Mouse (Mus musculus) forelimb bud, embryonic 11.5 days (tissue): Measurements from ENCODE around the gene Cbx4.
A peak's percentile ranks its signal among the peaks of the same experiment; 100 is the strongest.

ENCODE experiments used
- DNase-seq: peaks from one replicate; pipeline ENCODE4 v3.0.0-alpha.2; 2012; ENCODE audit warnings: low read depth, low spot score

The Cbx4 gene

DNA sequence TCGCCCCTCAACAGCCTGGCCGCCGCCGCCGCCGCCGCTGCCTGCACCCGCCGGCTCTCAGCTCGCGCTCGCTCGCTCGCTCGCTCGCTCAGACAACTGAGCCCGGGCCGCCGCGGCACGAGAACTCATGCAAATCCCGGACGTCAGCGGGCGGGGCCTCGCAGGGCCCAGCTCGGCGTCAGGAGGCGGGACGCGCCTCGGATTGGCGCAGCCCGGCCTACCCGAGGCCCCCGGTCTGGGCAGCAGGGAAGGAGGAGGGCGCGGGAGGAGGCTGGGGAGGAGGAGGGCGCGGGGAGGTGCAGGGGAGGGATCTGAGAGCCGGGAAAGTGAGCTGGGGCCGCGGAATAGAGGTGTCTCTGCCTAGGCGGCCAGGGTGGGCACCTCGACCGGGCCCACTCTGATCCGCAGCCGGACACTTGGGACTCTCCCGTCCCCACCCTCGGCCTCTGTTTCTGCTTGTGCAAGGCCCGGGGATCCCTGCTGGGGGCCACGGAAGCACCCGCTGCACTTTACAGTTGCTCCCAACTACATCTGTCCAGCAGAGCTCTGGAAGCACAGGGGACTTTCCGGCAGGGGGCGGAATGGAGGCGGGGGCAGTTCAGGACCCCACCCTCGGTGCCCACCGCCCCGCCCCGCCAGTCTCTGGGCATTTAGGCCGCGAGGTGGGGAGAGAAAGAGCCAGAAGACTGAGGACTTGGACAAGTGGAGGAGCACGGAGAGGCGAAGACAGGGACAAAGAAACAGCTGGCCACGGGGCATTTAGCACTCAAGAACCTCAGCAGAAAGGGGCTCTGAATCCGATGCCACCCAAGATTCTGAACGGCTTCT lies at the start of gene Cbx4:
Cbx4 (minus strand) TSS at position 78 of the 828 bp plus-strand sequence.
- DNase-seq = peak; percentile 95

DNA sequence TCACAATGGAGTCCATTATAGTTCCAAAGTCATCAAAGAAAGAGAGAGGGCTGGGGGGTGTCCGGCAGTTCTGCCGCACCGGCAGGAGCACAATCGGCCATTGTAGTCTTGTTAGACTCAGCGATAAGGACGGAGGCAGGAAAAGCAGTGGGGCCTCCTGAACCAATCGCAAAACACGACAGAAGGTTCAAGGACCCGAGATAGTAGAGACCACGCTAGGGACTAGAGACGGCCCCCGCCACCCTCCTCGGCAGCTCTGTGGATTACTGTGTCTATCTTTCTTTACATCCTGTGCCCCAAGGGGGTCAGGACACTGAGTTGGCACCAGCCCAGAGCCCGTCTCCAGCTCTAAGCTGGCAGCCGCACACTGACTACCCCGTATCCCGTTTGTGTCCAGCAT lies 48.6 kb upstream of the Cbx4 start:
- DNase-seq = no peak

DNA sequence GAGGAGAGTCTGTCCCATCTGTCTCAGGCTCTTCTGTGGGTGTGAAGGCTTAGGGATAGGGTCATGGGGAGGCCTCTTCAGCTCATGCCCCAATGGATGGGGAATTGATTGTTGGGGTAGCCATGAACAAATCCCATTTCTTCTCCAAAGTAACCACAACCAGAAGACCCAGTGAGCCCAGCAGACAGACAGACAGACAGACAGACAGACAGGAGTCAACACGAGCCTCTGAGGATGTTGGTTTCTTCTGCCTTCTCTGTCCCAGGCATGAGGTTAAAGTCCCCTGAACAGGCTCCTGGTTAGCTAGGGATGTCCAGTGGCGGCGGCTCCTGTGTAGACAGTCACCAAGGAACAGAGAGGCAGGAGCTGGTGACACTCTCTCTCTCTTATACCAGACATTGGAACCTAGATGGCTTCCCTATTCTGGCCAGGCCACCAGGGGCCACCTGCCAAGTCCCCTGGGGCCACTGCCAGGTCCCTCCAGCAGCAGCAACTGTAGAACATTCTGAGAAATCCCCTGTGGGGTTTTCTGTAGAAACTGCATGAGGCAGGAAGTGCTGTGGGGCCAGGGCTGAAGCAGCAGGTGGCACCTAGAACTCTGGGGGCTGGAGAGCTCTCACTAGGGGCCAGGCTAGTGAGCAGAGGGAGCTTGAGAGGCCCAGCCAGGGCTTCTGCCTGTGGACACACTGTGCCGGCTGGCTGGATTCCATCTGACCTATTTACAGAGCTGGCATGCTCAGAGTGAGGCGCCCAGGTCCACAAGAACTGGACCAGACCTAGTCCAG lies 47.6 kb upstream of the Cbx4 start:
- DNase-seq = no peak

DNA sequence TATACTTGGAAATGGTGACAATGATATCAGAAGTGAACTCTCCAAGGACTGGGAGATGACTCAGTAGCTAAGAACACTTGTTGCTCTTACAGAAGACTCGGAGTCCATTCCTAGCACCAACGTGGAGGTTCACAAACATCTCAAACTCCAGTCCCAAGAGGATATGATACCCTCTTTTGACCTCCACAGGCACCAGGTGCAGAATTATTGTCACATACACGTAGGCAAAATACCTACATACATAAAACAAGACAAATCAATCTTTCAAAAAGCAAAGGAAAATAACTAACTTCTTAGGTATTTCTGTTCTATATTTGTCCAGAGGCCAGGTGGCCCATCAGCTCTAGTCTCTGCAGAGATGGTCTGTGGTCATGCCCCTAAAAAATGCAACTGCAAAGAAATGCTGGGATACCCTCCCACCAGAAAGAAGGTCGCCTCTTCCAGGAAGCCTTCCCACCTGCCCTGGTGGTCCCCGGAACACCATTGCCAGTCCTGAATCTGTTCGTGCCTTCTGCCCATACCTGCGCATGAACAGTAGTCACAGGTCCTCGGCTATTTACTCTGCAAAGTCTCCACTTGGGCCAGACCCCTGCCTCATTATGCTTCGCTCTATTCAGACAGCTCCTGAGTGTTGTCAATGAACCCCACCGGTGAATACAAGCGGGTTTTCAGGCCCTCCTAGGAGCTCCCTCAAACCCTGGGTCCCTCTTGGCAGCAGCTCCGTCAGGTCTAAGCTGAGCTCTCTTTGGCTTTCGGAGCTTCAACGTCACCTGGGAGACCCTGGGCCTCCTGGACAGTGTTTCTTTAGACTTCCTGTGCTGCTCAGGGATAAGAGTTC lies 46.4 kb upstream of the Cbx4 start:
- no peak for DNase-seq

DNA sequence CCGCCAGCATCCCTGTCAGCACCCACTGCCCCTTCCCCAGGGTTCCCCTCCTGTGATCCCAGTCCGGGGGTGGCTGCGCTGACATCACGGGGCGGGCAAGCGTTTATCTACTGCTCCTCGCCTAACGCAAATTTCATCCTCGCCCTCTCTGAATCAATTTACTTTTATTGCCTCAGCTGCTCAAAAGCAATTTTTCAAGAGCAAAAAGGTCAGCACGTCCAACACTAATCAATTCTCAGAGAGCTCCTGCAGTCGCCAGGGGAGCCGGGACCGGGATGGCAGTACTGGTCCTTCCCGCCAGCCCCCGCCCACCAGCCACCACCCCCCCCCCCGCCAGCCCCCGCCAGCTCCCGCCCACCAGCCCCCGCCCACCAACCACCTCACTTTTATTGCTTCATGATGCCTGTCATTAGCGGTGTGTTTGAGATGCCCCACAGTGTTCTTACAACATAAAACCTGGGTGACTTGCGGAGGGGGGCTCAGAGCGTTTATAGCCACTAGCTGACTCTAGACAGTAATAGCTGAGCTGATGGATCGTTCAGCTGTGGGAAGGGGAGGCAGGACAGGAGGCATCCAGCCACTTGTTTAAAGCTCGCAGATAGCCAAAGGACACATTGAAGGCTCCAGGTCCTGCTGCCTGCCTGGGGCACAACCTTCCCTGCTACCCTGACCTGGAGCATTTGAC lies 44.2 kb upstream of the Cbx4 start:
- DNase-seq = peak; percentile 79

DNA sequence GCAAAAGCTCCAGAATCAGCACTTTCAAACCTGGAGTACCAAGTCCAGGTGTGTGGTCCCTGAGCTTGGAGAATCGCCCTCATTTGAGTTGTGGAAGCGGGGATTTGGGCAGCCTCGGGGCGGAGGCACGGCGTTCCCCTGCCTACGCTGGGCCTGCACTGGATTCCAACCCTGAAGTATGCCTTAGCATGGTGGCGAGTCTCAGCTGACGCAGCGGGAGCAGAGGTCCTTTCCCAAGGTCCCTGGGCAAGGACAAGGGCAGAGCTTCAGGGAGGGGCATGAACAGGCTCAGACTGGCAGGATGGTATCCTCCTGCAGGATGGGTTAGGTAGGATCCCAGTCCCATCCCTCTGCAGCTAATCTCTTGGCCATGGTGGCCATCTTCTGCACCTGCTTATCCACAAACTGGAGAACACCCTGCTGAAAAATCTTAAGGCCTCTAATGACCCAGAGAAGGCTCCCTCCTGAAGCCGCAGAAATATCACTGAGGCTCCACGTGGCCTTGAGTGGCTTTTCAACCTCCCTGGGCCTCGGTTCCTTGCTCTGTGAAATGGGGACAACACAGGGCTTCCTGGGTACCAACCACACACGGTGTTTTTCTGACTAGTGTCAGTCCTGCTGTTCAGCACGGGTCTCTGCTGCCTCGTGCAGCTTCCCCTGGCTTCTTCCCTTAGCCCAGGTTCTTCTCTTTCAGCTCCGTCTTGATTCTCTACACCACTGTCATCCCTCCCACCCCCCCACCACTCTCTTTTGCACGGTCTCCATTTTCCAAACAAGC lies 43.4 kb upstream of the Cbx4 start:
- DNase-seq = no peak

DNA sequence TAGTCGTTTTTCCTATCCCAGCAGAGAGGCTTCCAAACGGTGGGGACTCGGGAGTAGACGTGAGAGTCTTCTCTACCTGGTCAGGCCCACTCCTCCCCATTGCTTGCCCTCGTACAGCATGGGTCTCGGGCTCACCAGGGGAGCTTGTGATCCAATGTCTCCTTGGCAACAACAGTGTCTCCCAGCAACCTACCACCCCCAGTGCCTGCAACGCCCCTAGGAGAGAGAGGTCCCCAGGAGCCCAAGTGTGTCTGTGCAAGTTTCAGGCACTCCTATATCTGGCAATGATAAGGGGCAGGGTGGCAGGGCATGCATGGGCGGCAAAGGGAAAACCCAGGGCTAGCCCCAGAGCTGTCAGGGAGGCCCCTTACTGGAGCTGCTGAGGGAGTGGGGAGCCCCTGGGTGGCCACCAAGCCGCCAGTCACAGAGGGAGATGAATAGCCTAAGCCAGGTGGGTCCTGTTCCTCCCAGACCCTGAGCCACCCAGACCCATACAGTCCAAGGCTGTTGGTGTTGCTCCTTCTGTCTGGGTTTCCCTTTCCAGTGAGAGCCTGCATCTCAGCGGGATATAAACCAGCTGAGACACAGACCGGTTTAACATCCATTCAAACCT lies 42.8 kb upstream of the Cbx4 start:
- DNase-seq = no peak

DNA sequence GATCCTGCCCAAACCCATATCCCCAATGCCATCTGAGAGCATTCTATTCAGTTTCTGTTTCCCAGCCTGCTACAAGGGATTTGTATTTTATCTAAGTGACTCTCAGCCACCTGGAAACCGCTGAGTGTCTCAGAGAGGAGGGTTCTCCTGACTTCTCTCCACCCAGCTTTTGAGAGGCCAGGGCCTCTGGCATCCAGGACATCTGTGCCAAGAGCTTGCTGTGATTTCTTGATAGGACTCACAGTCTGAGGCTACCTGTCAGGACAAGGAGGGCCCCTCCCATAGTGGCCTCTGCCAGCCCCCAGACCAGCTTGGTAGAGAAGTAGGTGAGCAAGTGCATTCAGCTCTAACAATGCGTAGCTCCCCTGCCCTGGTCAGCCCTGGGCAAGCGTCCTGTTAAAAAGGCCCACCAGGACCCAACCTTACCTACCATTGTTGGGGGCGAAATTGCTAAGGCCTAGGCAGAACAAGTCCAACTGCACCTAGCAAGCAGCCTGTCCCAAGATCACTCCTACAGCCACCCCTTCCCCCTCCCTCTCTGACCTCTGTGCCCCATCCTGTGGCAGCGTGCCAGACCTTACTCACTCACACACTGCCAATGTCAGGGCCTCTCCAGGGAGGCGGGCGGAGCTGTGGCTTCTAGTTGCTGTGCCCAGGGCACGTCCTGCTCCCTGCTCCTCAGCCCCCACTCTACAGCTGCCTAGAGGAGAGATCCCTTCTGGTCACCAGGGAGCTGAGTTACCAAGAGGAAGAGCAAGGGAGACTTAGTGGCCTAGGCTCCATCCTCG lies 41.9 kb upstream of the Cbx4 start:
- DNase-seq = no peak

DNA sequence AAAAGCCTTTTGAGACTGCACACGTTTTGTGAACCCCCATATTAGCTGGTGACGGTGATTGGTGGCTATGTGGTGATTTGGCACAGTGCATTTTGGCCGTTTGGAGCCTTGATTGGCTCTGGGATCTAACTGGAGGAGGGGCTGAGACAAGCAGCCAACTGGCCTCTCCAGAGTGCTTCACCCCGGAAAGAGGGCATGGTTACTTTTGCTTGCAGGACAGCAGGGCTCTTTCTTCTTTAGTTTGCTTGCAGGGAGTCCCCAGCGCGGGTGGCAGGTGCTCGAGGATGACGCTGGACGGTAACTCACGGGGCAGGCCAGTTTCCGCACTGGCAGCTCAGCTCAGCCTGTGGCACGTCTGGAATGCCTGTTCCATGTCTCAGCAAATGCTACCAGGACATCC lies 41.1 kb upstream of the Cbx4 start:
- no peak for DNase-seq

DNA sequence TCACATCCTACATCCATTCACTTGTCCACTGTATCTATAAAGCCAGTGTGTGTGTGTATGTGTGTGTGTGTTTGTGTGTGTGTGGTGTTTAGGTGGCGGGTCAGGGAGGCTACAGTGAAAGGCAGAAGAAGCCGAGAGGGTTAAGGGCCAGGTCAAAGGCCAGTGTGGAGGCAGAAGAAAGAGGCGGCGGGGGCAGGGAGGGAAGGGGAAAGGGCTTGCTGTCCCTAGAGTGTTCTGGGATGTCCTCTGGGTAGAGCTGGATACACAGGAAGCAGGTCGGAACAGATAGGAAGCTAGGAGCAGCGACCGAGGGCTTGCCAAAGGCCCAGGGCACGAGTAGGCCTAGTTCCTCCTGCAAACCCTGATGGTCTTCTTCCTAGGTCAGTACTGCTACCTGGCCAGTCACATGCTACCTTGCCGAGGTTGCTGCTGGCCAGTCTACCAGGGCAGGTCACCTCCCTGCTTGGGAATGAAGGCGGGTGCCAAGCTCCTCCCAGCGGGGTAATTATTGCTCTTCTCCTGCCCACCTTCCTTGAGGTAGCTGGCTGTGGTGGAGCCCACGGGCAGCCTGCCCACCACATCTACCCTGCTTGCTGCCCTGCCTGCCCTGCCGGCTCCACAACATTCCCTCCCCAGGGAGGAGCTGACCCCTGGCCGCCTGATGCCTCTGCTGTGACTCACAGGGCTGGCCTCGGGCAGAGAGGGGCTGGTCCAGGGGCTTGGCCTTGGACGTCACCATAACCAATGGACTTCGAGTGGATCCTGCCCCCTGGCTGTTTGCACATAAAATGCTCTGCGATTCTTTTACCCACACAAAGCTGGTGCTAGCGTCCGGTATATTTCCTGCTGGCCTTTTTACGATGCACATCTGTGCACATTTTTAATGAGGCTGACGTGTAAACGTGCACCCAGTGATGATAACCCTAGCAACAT lies 40.2 kb upstream of the Cbx4 start:
- peak; percentile 81 for DNase-seq

DNA sequence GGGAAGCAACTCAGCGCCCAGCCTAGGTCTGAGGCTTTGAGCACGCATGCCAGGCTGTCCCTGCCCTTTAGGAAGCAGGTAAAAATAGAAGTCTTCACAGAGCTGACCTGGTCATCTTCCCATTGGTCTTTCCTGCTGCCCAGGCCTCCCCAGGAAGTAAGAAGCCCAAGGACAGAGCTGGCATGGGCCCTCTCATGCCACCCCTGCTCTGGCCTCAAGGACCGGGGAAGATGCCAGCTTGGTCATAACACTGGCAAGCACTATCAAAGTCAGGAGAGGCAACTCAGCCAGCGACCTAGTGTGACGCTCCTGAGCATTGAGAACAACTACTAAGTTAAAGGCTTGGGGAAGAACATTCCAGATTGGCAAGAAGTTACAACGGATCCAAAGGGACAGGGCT lies 38.5 kb upstream of the Cbx4 start:
- no peak for DNase-seq

DNA sequence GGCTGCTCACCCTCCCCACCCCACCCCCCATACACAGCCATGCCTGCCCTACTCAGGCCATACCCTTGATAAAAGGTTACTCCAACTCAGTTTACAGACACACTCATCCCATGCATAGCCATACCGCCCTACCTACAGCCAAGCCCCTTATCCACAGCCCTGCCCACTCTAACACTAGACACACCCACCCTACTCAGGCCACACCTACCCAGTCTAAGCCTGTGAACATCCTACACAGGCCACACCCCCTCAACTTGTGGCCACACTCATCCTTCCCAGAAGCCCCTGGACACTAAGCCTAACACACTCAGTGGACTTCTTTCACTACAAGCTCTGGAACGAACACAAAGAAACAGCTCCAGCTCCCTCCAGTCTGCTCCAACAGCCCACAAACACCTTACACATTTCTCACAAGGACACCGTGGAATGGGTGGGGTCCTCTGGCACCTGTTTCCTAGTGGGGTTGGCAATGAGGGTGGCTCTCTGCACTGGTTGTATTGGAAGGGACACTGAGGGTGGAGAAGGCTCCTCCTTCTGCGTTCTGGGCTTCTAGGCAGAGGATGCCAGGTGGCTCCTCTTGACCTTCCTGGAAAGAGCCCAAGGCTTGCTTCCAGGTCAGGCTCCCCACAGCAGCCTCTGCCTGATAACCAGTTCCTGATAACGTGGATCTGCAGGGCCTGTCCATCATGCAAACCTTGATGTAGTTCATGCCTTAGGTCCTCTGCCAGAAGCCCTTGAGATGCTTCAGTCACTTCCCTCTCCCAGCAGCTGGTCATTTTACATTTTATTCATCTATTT lies 37.7 kb upstream of the Cbx4 start:
- DNase-seq = no peak

DNA sequence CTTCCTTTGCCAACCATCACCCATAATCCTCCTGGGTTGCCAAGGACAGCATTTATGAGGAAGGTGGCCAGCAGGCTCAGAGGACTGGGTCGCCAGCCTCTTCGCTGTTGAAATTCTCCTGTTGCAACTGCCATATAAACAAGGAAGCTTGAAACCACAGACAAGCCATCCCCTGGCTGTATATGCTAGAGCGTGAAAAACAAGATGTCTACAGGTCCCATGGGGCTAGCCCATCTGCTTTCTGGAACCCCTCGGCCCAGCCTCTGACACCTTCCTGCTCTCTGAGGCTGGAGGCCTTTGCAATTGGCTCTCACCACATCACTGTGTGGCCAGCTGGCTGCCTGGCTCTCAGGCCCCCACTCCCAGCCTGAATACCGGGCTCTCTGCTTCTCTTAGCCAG lies 36.4 kb upstream of the Cbx4 start:
- DNase-seq = no peak

DNA sequence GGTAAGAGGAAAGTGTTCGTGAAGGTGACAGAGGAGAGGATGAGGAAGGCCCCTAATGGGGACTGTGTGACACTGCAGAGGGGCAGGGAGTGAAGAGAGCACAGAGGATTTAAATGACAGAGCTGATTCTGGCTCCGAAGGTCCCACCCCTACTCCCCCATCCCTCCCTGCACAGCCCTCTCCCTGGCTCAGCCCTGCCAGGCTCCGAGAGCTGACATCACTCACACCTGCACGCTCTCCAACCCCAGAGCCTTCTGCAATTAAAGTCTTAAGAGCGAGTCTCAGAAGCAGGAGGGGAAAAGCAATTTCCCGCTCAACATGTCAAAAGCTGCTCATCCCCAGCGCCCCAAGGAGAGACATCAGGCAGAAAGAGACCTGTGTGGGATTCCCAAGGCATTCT lies 32.9 kb upstream of the Cbx4 start:
- DNase-seq = no peak

DNA sequence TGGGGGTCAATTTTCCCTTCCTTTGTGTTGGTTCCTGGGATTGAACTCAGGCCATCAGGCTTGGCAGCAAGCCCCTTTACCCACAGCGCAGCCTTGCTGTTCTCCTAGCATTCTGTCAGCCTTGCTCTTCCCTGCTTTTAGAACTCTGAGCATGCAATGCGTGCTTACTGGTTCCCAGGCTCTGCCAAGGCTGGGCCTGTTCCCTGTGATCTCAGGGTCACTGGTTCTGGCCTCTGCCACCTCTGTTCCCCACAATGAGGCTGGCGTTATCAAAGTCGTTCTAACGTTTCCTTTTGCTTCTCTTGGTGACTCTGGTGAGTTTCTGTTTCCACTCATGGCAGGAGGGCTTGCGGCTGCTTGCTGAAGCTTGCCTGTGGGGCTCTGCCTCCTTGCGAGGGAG lies 31.9 kb upstream of the Cbx4 start:
- no peak for DNase-seq

DNA sequence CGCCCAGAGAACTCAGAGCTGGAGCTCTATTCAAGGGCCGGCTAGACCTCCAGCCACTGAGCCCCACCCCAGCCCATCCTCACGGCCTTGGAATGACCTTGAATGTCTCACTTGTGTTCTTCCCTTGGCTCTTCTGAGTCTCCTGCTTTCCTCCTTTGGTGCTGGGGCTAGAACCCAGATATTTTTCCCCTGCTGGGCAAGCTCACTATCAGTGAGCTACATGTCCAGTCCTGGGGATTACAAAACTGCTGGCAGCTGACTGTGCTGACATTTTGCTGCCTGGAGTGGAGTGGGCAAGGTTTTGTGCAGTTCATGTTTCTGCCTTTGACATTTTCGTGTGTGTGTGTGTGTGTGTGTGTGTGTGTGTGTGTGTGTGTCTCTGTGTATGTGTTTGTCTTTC lies 31.0 kb upstream of the Cbx4 start:
- DNase-seq = no peak

DNA sequence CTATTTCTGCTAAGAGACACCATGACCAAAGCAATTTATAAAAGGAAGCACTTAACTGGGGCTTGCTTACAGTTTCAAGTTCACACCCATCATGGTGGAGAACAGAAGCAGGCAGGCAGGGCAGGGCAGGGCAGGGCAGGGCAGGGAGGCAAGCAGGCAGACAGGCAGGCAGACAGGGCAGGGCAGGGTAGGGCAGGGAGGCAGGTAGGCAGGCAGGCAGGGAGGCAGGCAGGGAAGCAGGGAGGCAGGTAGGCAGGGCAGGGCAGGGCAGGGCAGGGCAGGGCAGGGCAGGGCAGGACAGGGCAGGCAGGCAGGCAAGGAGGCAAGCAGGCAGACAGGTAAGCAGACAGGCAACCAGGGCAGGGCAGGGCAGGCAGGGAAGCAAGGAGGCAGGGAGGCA lies 26.7 kb upstream of the Cbx4 start:
- DNase-seq = no peak

DNA sequence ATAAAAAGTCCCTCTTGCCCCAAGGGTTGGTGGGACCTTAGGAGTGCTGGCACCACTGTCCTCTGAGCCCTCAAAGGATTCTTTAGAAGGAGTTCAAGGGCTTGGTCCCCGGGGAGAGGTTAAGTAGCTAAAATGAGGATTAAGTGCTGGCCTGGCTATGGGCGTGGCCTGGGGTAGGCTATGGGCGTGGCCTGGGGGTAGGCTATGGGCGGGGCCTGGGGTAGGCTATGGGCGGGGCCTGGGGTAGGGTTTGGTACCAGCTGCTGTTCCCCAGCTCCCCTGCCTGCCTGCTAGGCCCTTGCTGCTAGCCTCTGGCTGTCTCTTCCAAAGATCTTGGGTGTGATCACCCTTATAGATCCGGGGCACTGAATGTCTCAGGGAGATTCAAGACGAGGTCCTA lies 25.3 kb upstream of the Cbx4 start:
- no peak for DNase-seq
